Comparison of ENCODE assay signal across 23 mouse cellular contexts in genomic region chr11:71480094-71480493, GRCm38 (mm10).
DNase-seq lines count a peak whose midpoint lies in the region; ATAC-seq and TF ChIP-seq lines count a peak whose summit lies in the region.
"Had no signal": no experiment of that assay in that cellular context is flagged by ENCODE, and none has a peak within 500 bp of the region (broad histone marks: within the 10 kb centered on the region; RNA-seq: fewer than 3 reads in every experiment).

No protein-coding gene starts in this region.

- WGBS in cerebellum, adult 2 months, result 77% methylated on average over 3 of the region's 3 CpGs
- 54% methylated on average over 3 of the region's 3 CpGs for WGBS in heart, postnatal 0 days
- 66% methylated on average over 3 of the region's 3 CpGs for WGBS in heart, embryonic 11.5 days (ENCODE audit: insufficient replicate concordance)
- 58% methylated on average over 3 of the region's 3 CpGs for WGBS in liver, postnatal 0 days (ENCODE audit: insufficient replicate concordance)
- 72% methylated on average over 3 of the region's 3 CpGs for WGBS in liver, embryonic 11.5 days
- 73% methylated on average over 3 of the region's 3 CpGs for WGBS in stomach, postnatal 0 days

- no peaks in the 10 kb centered on the region for H3K27me3 ChIP-seq in cerebellum, adult 2 months (ENCODE audit: control insufficient read depth, insufficient read depth, low read length)
- H3K27me3 ChIP-seq in heart, postnatal 0 days (ENCODE audit: control insufficient read depth, insufficient read depth, low read length), result no peaks in the 10 kb centered on the region
- H3K27me3 ChIP-seq in heart, embryonic 11.5 days (ENCODE audit: control insufficient read depth, insufficient read depth, low read length), result no peaks in the 10 kb centered on the region
- H3K27me3 ChIP-seq in liver, postnatal 0 days (ENCODE audit: insufficient read depth, low read length), result no peaks in the 10 kb centered on the region
- H3K27me3 ChIP-seq in liver, embryonic 11.5 days (replicated peaks; ENCODE audit: control insufficient read depth, insufficient read depth, low read length), result no peaks in the 10 kb centered on the region
- no peaks in the 10 kb centered on the region for H3K27me3 ChIP-seq in stomach, postnatal 0 days (ENCODE audit: control insufficient read depth, insufficient read depth, low read length)
- H3K27me3 ChIP-seq: embryonic facial prominence, embryonic 15.5 days; forebrain, embryonic 15.5 days; midbrain, embryonic 15.5 days; neural tube, embryonic 13.5 days had no signal

- TF ChIP-seq CTCF in cerebellum, adult 2 months (IDR thresholded peaks at IDR 0.05; ENCODE audit: borderline replicate concordance, insufficient read depth, low read depth, low read length), result peak; percentile 32; the same call in 1 of the 2 replicates
- TF ChIP-seq CTCF in heart, postnatal 0 days (IDR thresholded peaks at IDR 0.05; ENCODE audit: low read depth), result peak; percentile 17; the same call in 1 of the 2 replicates
- 0 out of 2 replicates have a peak, but pooled peaks have one; percentile 3 for TF ChIP-seq CTCF in liver, postnatal 0 days (IDR thresholded peaks at IDR 0.05; ENCODE audit: low read depth)
- peak; percentile 31; the same call in 1 of the 2 replicates for TF ChIP-seq CTCF in stomach, postnatal 0 days (IDR thresholded peaks at IDR 0.05; ENCODE audit: low read depth)

- no peak for TF ChIP-seq EP300 in heart, postnatal 0 days (IDR thresholded peaks at IDR 0.05; ENCODE audit: low read depth)
- TF ChIP-seq EP300 in liver, postnatal 0 days (IDR thresholded peaks at IDR 0.05; ENCODE audit: low read depth), result no peak
- no peak for TF ChIP-seq EP300 in stomach, postnatal 0 days (optimal IDR thresholded peaks at IDR 0.05)

- no peak for TF ChIP-seq POLR2A in cerebellum, adult 2 months (IDR thresholded peaks at IDR 0.05; ENCODE audit: borderline replicate concordance, insufficient read depth, low read length)

- no peaks in the 10 kb centered on the region for H3K4me1 ChIP-seq in cerebellum, adult 2 months (ENCODE audit: control insufficient read depth, insufficient read depth, low read length)
- no peaks in the 10 kb centered on the region for H3K4me1 ChIP-seq in heart, postnatal 0 days (ENCODE audit: control insufficient read depth, insufficient read depth)
- no peaks in the 10 kb centered on the region for H3K4me1 ChIP-seq in heart, embryonic 11.5 days (ENCODE audit: control insufficient read depth, insufficient read depth, low read length)
- no peaks in the 10 kb centered on the region for H3K4me1 ChIP-seq in liver, postnatal 0 days (ENCODE audit: insufficient read depth)
- no peaks in the 10 kb centered on the region for H3K4me1 ChIP-seq in liver, embryonic 11.5 days (replicated peaks; ENCODE audit: control insufficient read depth, insufficient read depth, low read length)
- H3K4me1 ChIP-seq in stomach, postnatal 0 days (replicated peaks; ENCODE audit: control insufficient read depth, insufficient read depth), result no peaks in the 10 kb centered on the region
- H3K4me1 ChIP-seq: embryonic facial prominence, embryonic 15.5 days; forebrain, embryonic 15.5 days; kidney, embryonic 15.5 days had no signal

- no peak overlapping the region for H3K9ac ChIP-seq in heart, postnatal 0 days (replicated peaks; ENCODE audit: low read depth, low read length)
- no peak overlapping the region for H3K9ac ChIP-seq in heart, embryonic 11.5 days (ENCODE audit: low read depth, low read length)
- H3K9ac ChIP-seq in liver, postnatal 0 days (replicated peaks), result no peak overlapping the region
- no peak overlapping the region for H3K9ac ChIP-seq in liver, embryonic 11.5 days (ENCODE audit: low read depth, low read length)
- H3K9ac ChIP-seq in stomach, postnatal 0 days (ENCODE audit: low read length), result no peak overlapping the region
- H3K9ac ChIP-seq: embryonic facial prominence, embryonic 15.5 days; forebrain, embryonic 15.5 days; kidney, embryonic 15.5 days; midbrain, embryonic 15.5 days; neural tube, embryonic 13.5 days had no signal

- no peak for ATAC-seq in heart, postnatal 0 days (ENCODE audit: insufficient read depth, low read depth)
- no peak for ATAC-seq in heart, embryonic 11.5 days (replicated peaks; ENCODE audit: insufficient number of reproducible peaks, low FRiP score, low TSS enrichment)
- ATAC-seq in liver, postnatal 0 days, result no peak
- ATAC-seq in liver, embryonic 11.5 days (replicated peaks; ENCODE audit: low FRiP score), result no peak
- ATAC-seq in stomach, postnatal 0 days (ENCODE audit: low FRiP score, low TSS enrichment), result no peak
- ATAC-seq: forebrain, embryonic 15.5 days; hindbrain, embryonic 16.5 days; midbrain, embryonic 15.5 days had no signal

- no peaks in the 10 kb centered on the region for H3K36me3 ChIP-seq in heart, postnatal 0 days (replicated peaks; ENCODE audit: control insufficient read depth, insufficient read depth, low read length)
- no peaks in the 10 kb centered on the region for H3K36me3 ChIP-seq in heart, embryonic 11.5 days (ENCODE audit: control insufficient read depth, insufficient read depth, low read length)
- H3K36me3 ChIP-seq in liver, postnatal 0 days (replicated peaks; ENCODE audit: insufficient read depth, low read length), result no peaks in the 10 kb centered on the region
- H3K36me3 ChIP-seq in liver, embryonic 11.5 days (ENCODE audit: control insufficient read depth, insufficient read depth, low read length), result no peaks in the 10 kb centered on the region
- no peaks in the 10 kb centered on the region for H3K36me3 ChIP-seq in stomach, postnatal 0 days (ENCODE audit: control insufficient read depth, insufficient read depth, low read length)
- H3K36me3 ChIP-seq: embryonic facial prominence, embryonic 15.5 days; forebrain, embryonic 15.5 days; kidney, embryonic 15.5 days; midbrain, embryonic 15.5 days; neural tube, embryonic 13.5 days had no signal

- no peaks in the 10 kb centered on the region for H3K9me3 ChIP-seq in heart, postnatal 0 days (replicated peaks; ENCODE audit: control insufficient read depth, low read length)
- H3K9me3 ChIP-seq in heart, embryonic 11.5 days (replicated peaks; ENCODE audit: control insufficient read depth, low read length), result no peaks in the 10 kb centered on the region
- no peaks in the 10 kb centered on the region for H3K9me3 ChIP-seq in liver, postnatal 0 days (ENCODE audit: low read length)
- no peaks in the 10 kb centered on the region for H3K9me3 ChIP-seq in liver, embryonic 11.5 days (ENCODE audit: control insufficient read depth, low read length)
- no peaks in the 10 kb centered on the region for H3K9me3 ChIP-seq in stomach, postnatal 0 days (ENCODE audit: control insufficient read depth, low read length)
- H3K9me3 ChIP-seq: embryonic facial prominence, embryonic 15.5 days; forebrain, embryonic 15.5 days; kidney, embryonic 15.5 days; midbrain, embryonic 15.5 days; neural tube, embryonic 13.5 days had no signal

- DNase-seq in cerebellum, adult 2 months, result no peak
- no peak for DNase-seq in cerebellum, postnatal 4 days (ENCODE audit: low spot score in 2 of 2)
- no peak for DNase-seq in heart, postnatal 0 days (ENCODE audit: low spot score)
- DNase-seq in liver, postnatal 0 days, result no peak
- no peak for DNase-seq in liver, embryonic 11.5 days (ENCODE audit: low spot score)
- no peak for DNase-seq in stomach, postnatal 0 days (ENCODE audit: low spot score)
- DNase-seq: adrenal gland, postnatal 25 days; cerebellum, adult 11 months; gastrocnemius, postnatal 25 days; kidney, adult 11 months; lung, adult 2 months; lung, postnatal 4 days; right cerebral cortex, adult 18-20 months; right cerebral cortex, postnatal 4 days; thymus, postnatal 25 days had no signal

- no peak overlapping the region for H3K4me2 ChIP-seq in heart, postnatal 0 days (ENCODE audit: low read depth, low read length)
- H3K4me2 ChIP-seq in heart, embryonic 11.5 days, result no peak overlapping the region
- H3K4me2 ChIP-seq in liver, postnatal 0 days (ENCODE audit: low read depth, low read length), result no peak overlapping the region
- H3K4me2 ChIP-seq in liver, embryonic 11.5 days, result no peak overlapping the region
- H3K4me2 ChIP-seq in stomach, postnatal 0 days (replicated peaks; ENCODE audit: low read depth), result no peak overlapping the region
- H3K4me2 ChIP-seq: embryonic facial prominence, embryonic 15.5 days; forebrain, embryonic 15.5 days; kidney, embryonic 15.5 days; midbrain, embryonic 15.5 days; neural tube, embryonic 13.5 days had no signal

- no peak overlapping the region for H3K4me3 ChIP-seq in cerebellum, adult 2 months (replicated peaks; ENCODE audit: insufficient read depth, low read depth, low read length)
- H3K4me3 ChIP-seq in heart, postnatal 0 days (ENCODE audit: low read depth, low read length), result no peak overlapping the region
- H3K4me3 ChIP-seq in heart, embryonic 11.5 days (ENCODE audit: low read depth, low read length), result no peak overlapping the region
- no peak overlapping the region for H3K4me3 ChIP-seq in liver, postnatal 0 days (ENCODE audit: low read depth, low read length)
- H3K4me3 ChIP-seq in liver, embryonic 11.5 days (ENCODE audit: low read depth, low read length), result no peak overlapping the region
- H3K4me3 ChIP-seq in stomach, postnatal 0 days (ENCODE audit: low read depth, low read length), result no peak overlapping the region
- H3K4me3 ChIP-seq: embryonic facial prominence, embryonic 15.5 days; forebrain, embryonic 15.5 days; kidney, embryonic 15.5 days; midbrain, embryonic 15.5 days; myocyte; neural tube, embryonic 13.5 days had no signal

- H3K27ac ChIP-seq in cerebellum, adult 2 months (ENCODE audit: insufficient read depth, low read length), result no peak overlapping the region
- H3K27ac ChIP-seq in heart, postnatal 0 days (ENCODE audit: low read depth), result no peak overlapping the region
- no peak overlapping the region for H3K27ac ChIP-seq in heart, embryonic 11.5 days (ENCODE audit: low read depth, low read length)
- H3K27ac ChIP-seq in liver, postnatal 0 days (ENCODE audit: low read depth), result no peak overlapping the region
- no peak overlapping the region for H3K27ac ChIP-seq in liver, embryonic 11.5 days (ENCODE audit: low read depth, low read length)
- H3K27ac ChIP-seq in stomach, postnatal 0 days (replicated peaks), result no peak overlapping the region
- H3K27ac ChIP-seq: embryonic facial prominence, embryonic 15.5 days; forebrain, embryonic 15.5 days; kidney, embryonic 15.5 days; midbrain, embryonic 15.5 days; neural tube, embryonic 13.5 days had no signal
